Mouse (Mus musculus) hindbrain, postnatal 0 days (tissue): ENCODE results near the gene Man1c1. TPM values are rescaled to one million over a fixed set of nuclear protein-coding genes. Genes with fewer than 3 reads are reported as not detected.

Experiments
- ATAC-seq: fragments of 200-750 bp; cut with Nextera tagmentation; 2 replicates; pipeline ENCODE4 v1.8.0; 2017; ENCODE audit warnings: mild to moderate bottlenecking, moderate TSS enrichment, moderate library complexity
- DNase-seq: peaks from one replicate; pipeline ENCODE4 v3.0.0-alpha.2; 2015; ENCODE audit warnings: low spot score
- H3K27ac ChIP-seq: fragments of 300-500 bp; sonication (generic); 2 replicates; pipeline ENCODE4 v1.5.1; 2014; ENCODE audit warnings: mild to moderate bottlenecking
- H3K27me3 ChIP-seq: fragments of 300-500 bp; sonication (generic); 2 replicates; pipeline ENCODE4 v1.6.1; 2014; ENCODE audit warnings: low read length, mixed read lengths; ENCODE audit not compliant: insufficient read depth
- H3K36me3 ChIP-seq: fragments of 300-500 bp; sonication (generic); 2 replicates; pipeline ENCODE4 v1.6.1; 2014; ENCODE audit warnings: low read length, mixed read lengths; ENCODE audit not compliant: insufficient read depth
- H3K4me1 ChIP-seq: fragments of 300-500 bp; sonication (generic); 2 replicates; pipeline ENCODE4 v1.6.1; 2014; ENCODE audit warnings: antibody characterized with exemption, low read length, mixed read lengths; ENCODE audit not compliant: insufficient read depth
- H3K4me2 ChIP-seq: fragments of 300-500 bp; sonication (generic); 2 replicates; pipeline ENCODE4 v1.6.1; 2014; ENCODE audit warnings: low read depth, mild to moderate bottlenecking, low read length, moderate library complexity, mixed read lengths
- H3K4me3 ChIP-seq: fragments of 300-500 bp; sonication (generic); 2 replicates; pipeline ENCODE4 v1.5.1; 2014; ENCODE audit warnings: low read length
- H3K9ac ChIP-seq: fragments of 300-500 bp; sonication (generic); replicated peaks from 2 replicates; pipeline ENCODE4 v1.6.1; 2014; ENCODE audit warnings: mild to moderate bottlenecking, low read length, moderate library complexity, mixed read lengths
- H3K9me3 ChIP-seq: fragments of 300-500 bp; sonication (generic); 2 replicates; pipeline ENCODE4 v1.6.1; 2016; ENCODE audit warnings: low read length, mixed read lengths
- CTCF ChIP-seq: IDR thresholded peaks from 2 replicates; pipeline ENCODE4 v1.5.1; 2016; ENCODE audit warnings: antibody characterized with exemption, control low read depth, low read depth
- WGBS: fragments of 180-500 bp; shearing (Covaris S2); extraction: QIAGEN DNeasy Blood & Tissue Kit; methylation state at CpG from one replicate; pipeline ENCODE4 v1.1.7; 2014; 5-methylcytosine and 5-hydroxymethylcytosine counted together
- polyA plus RNA-seq: library from polyadenylated mRNA; unstranded; fragments of >200 nt; fragmentation: Nextera tagmentation; extraction: Ambion mirVana; gene quantifications from 2 replicates; pipeline ENCODE4 v1.2.1, GENCODE M21; 2015
- total RNA-seq: library from RNA; depleted of rRNA; stranded (reverse); fragments of >200 nt; gene quantifications from 2 replicates; pipeline ENCODE4 v1.2.3, GENCODE M21; 2014

The Man1c1 gene
- total and polyA plus RNA-seq, 2 experiments from 2014 or later, result 7.1 to 40.5 TPM

GRCm38 (mm10) chr4:134749301-134750030 is 45.4 kb upstream of the Man1c1 start:
- Histone ChIP-seq H3K9ac (no peak overlapping the region), H3K4me2 (no peak overlapping the region), H3K27ac (no peak overlapping the region), H3K27me3 (0 out of 2 replicates have a peak, but pooled peaks cover 3% of the 10 kb centered on the region), H3K4me1 (no peaks in the 10 kb centered on the region), H3K36me3 (no peaks in the 10 kb centered on the region), H3K4me3 (no peak overlapping the region), H3K9me3 (no peaks in the 10 kb centered on the region)
- ATAC-seq (no peak), DNase-seq (no peak)
- peak; percentile 35; the same call in 1 of the 2 replicates for TF ChIP-seq CTCF
- 68% methylated on average over 21 of the region's 21 CpGs for WGBS

GRCm38 (mm10) chr4:134745900-134746661 is 42.0 kb upstream of the Man1c1 start:
- 0 out of 2 replicates have a peak, but pooled peaks cover 6% of the 10 kb centered on the region for H3K4me1 ChIP-seq
- H3K27me3 ChIP-seq, result 0 out of 2 replicates have a peak, but pooled peaks cover 3% of the 10 kb centered on the region
- no peak overlapping the region for H3K27ac ChIP-seq
- no peak overlapping the region for H3K9ac ChIP-seq
- H3K9me3 ChIP-seq, result no peaks in the 10 kb centered on the region
- DNase-seq, result no peak
- H3K4me2 ChIP-seq, result no peak overlapping the region
- H3K4me3 ChIP-seq, result no peak overlapping the region
- ATAC-seq, result no peak
- H3K36me3 ChIP-seq, result no peaks in the 10 kb centered on the region
- 77% methylated on average over 16 of the region's 16 CpGs for WGBS
- TF ChIP-seq CTCF, result peak; percentile 42

- H3K27ac ChIP-seq, result no peak overlapping the region
- no peak for TF ChIP-seq CTCF
- H3K27me3 ChIP-seq, result 0 out of 2 replicates have a peak, but pooled peaks cover 3% of the 10 kb centered on the region
- 43% methylated on average over 16 of the region's 16 CpGs for WGBS
- H3K9me3 ChIP-seq, result no peaks in the 10 kb centered on the region
- H3K4me3 ChIP-seq, result no peak overlapping the region
- ATAC-seq (no peak), DNase-seq (no peak)
- no peak overlapping the region for H3K4me2 ChIP-seq
- H3K4me1 ChIP-seq, result 0 out of 2 replicates have a peak, but pooled peaks cover 6% of the 10 kb centered on the region
- H3K9ac ChIP-seq, result no peak overlapping the region
- no peaks in the 10 kb centered on the region for H3K36me3 ChIP-seq
Observed at GRCm38 (mm10) chr4:134743881-134744633, 40.0 kb upstream of the Man1c1 start.

- Histone ChIP-seq H3K4me2 (no peak overlapping the region), H3K4me1 (0 out of 2 replicates have a peak, but pooled peaks cover 6% of the 10 kb centered on the region), H3K9me3 (no peaks in the 10 kb centered on the region), H3K4me3 (no peak overlapping the region), H3K27me3 (0 out of 2 replicates have a peak, but pooled peaks cover under 1% of the 10 kb centered on the region), H3K36me3 (no peaks in the 10 kb centered on the region), H3K27ac (no peak overlapping the region), H3K9ac (no peak overlapping the region)
- no peak for TF ChIP-seq CTCF
- DNase-seq, result no peak
- no peak for ATAC-seq
- 70% methylated on average over 8 of the region's 8 CpGs for WGBS
Observed at GRCm38 (mm10) chr4:134741949-134742348, 37.9 kb upstream of the Man1c1 start.

- DNase-seq (no peak), ATAC-seq (no peak)
- H3K9ac ChIP-seq, result no peak overlapping the region
- TF ChIP-seq CTCF, result no peak
- H3K27ac ChIP-seq, result no peak overlapping the region
- no peak overlapping the region for H3K4me2 ChIP-seq
- no peaks in the 10 kb centered on the region for H3K36me3 ChIP-seq
- WGBS, result 89% methylated on average over 4 of the region's 4 CpGs
- H3K4me1 ChIP-seq, result 0 out of 2 replicates have a peak, but pooled peaks cover 6% of the 10 kb centered on the region
- H3K27me3 ChIP-seq, result no peaks in the 10 kb centered on the region
- no peaks in the 10 kb centered on the region for H3K9me3 ChIP-seq
- no peak overlapping the region for H3K4me3 ChIP-seq
Observed at GRCm38 (mm10) chr4:134740186-134740585, 36.1 kb upstream of the Man1c1 start.

- 0 out of 2 replicates have a peak, but pooled peaks cover 6% of the 10 kb centered on the region for H3K4me1 ChIP-seq
- H3K9me3 ChIP-seq, result no peaks in the 10 kb centered on the region
- no peak overlapping the region for H3K27ac ChIP-seq
- ATAC-seq (no peak), DNase-seq (no peak)
- 88% methylated on average over 3 of the region's 3 CpGs for WGBS
- no peak overlapping the region for H3K9ac ChIP-seq
- no peaks in the 10 kb centered on the region for H3K27me3 ChIP-seq
- no peak for TF ChIP-seq CTCF
- no peaks in the 10 kb centered on the region for H3K36me3 ChIP-seq
- no peak overlapping the region for H3K4me2 ChIP-seq
- H3K4me3 ChIP-seq, result no peak overlapping the region
Observed at GRCm38 (mm10) chr4:134739530-134739929, 35.4 kb upstream of the Man1c1 start.
